Mouse (Mus musculus) neural tube, embryonic 11.5 days (tissue): Measurements from ENCODE around the gene Taf8. TPM values are rescaled to one million over a fixed set of nuclear protein-coding genes. Genes with fewer than 3 reads are reported as not detected.
A peak's percentile ranks its signal among the peaks of the same experiment; 100 is the strongest.

Source experiments
- ATAC-seq: fragments of 200-750 bp; cut with Nextera tagmentation; 2 replicates; pipeline ENCODE4 v1.8.0; 2017; ENCODE audit warnings: moderate number of reproducible peaks, mild to moderate bottlenecking, moderate TSS enrichment, moderate library complexity; ENCODE audit not compliant: insufficient read depth, low FRiP score, low TSS enrichment
- DNase-seq: peaks from one replicate; pipeline ENCODE4 v3.0.0-alpha.2; 2015; ENCODE audit warnings: low spot score
- H3K27ac ChIP-seq: fragments of 300-500 bp; sonication (generic); 2 replicates; pipeline ENCODE4 v1.5.1; 2014; ENCODE audit warnings: low read depth, mild to moderate bottlenecking, low read length
- H3K27me3 ChIP-seq: fragments of 300-500 bp; sonication (generic); 2 replicates; pipeline ENCODE4 v1.6.1; 2014; ENCODE audit warnings: mild to moderate bottlenecking, low read length, mixed read lengths; ENCODE audit not compliant: control insufficient read depth, insufficient read depth
- H3K36me3 ChIP-seq: fragments of 300-500 bp; sonication (generic); 2 replicates; pipeline ENCODE4 v1.6.1; 2014; ENCODE audit warnings: mild to moderate bottlenecking, low read length, moderate library complexity, mixed read lengths; ENCODE audit not compliant: control insufficient read depth, insufficient read depth
- H3K4me1 ChIP-seq: fragments of 300-500 bp; sonication (generic); 2 replicates; pipeline ENCODE4 v1.6.1; 2014; ENCODE audit warnings: low read length, mixed read lengths; ENCODE audit not compliant: control insufficient read depth, insufficient read depth
- H3K4me2 ChIP-seq: fragments of 300-500 bp; sonication (generic); 2 replicates; pipeline ENCODE4 v1.6.1; 2014; ENCODE audit warnings: low read depth, mild to moderate bottlenecking, moderate library complexity
- H3K4me3 ChIP-seq: fragments of 300-500 bp; sonication (generic); 2 replicates; pipeline ENCODE4 v1.5.1; 2014; ENCODE audit warnings: low read depth, low read length
- H3K9ac ChIP-seq: fragments of 300-500 bp; sonication (generic); 2 replicates; pipeline ENCODE4 v1.6.1; 2014; ENCODE audit warnings: mild to moderate bottlenecking, low read length
- H3K9me3 ChIP-seq: fragments of 300-500 bp; sonication (generic); 2 replicates; pipeline ENCODE4 v1.6.1; 2016; ENCODE audit warnings: low read length; ENCODE audit not compliant: control insufficient read depth
- WGBS: fragments of 180-500 bp; shearing (Covaris S2); extraction: QIAGEN DNeasy Blood & Tissue Kit; methylation state at CpG from one replicate; pipeline ENCODE4 v1.1.7; 2014; 5-methylcytosine and 5-hydroxymethylcytosine counted together
- polyA plus RNA-seq: library from polyadenylated mRNA; unstranded; fragments of >200 nt; fragmentation: Nextera tagmentation; extraction: Ambion mirVana; gene quantifications from 2 replicates; pipeline ENCODE4 v1.2.1, GENCODE M21; 2014

Taf8 gene
- polyA plus RNA-seq, 1 experiment from 2014 or later = 27.5 TPM

DNA sequence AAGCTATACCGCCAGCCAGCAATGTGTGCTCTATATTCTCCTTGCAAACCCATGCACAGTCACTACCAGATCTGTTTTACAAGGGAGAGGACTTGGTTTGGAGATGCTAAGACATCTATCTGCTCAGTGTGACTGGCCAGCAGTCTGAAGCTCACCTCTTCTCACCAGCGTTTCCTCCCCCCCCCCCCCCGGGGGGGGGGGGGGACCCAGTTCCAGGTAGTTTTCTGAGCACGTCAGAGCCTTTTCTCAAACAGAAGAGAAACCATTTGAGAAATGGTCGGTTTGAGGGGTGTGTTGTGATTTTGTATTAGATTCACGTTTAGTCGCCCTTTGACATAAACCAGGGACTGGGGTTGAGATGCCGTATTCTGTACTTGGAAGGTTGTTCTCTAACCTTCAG, 22.0 kb upstream of the Taf8 start:
- H3K9ac ChIP-seq = no peak overlapping the region
- H3K27me3 ChIP-seq = no peaks in the 10 kb centered on the region
- no peaks in the 10 kb centered on the region for H3K36me3 ChIP-seq
- no peak for ATAC-seq
- H3K4me1 ChIP-seq = peaks cover 15% of the 10 kb centered on the region
- no peak overlapping the region for H3K4me3 ChIP-seq
- 89% methylated on average over 7 of the region's 8 CpGs for WGBS
- no peak for DNase-seq
- H3K4me2 ChIP-seq = no peak overlapping the region
- no peaks in the 10 kb centered on the region for H3K9me3 ChIP-seq
- H3K27ac ChIP-seq = 0 out of 2 replicates have a peak overlapping the region, but pooled peaks have one; percentile 20

DNA sequence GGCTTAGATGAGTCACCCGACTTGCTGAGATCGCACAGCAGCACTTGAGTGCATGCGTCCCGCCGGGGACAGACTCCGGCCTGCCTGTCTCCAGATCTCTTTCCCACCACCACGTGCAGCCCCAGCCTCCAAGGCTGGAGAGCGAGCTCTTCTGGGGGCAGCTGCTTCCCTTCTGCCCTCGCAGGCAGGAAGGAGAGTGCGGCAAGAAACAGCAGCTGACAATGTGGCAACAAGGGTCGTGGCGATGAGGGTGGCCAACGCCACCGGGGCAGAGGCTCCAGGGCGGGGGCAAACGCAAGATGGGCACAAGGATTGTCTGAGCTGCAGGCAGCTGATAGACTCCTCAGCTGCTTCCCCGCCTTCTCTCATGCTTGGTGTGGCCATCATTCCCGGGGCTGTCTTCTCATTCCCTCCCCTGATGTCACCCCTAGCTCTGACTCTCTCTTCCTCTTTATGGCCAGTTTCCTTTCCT, 21.2 kb upstream of the Taf8 start:
- DNase-seq = no peak
- ATAC-seq = no peak
- no peaks in the 10 kb centered on the region for H3K36me3 ChIP-seq
- H3K27ac ChIP-seq = 0 out of 2 replicates have a peak overlapping the region, but pooled peaks have one; percentile 75
- H3K4me2 ChIP-seq = no peak overlapping the region
- H3K4me1 ChIP-seq = peaks cover 15% of the 10 kb centered on the region
- no peaks in the 10 kb centered on the region for H3K9me3 ChIP-seq
- peak overlapping the region; percentile 0; the same call in 1 of the 2 replicates for H3K9ac ChIP-seq
- H3K4me3 ChIP-seq = no peak overlapping the region
- H3K27me3 ChIP-seq = no peaks in the 10 kb centered on the region
- WGBS = 79% methylated on average over 18 of the region's 18 CpGs

DNA sequence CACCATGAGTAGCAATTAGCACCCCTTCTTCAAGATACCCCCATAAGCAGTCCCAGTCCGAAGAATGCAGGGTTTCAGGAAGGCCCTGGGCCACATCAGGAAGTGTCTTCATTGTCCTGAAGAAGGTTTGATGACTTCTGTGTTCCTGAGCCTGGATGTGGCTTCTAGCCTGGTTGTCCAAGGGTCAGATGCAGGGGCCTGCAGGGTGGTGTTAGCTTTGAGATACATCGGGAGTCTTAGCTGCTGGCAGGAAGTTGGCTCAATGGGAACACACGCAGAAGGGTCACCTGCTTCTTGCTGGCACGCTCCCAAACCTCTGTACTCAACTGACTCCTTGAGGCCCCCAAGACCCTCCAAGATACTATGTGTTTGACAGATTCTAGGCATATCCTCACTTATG, 20.4 kb upstream of the Taf8 start:
- Histone ChIP-seq H3K27ac (peak overlapping the region; percentile 75), H3K9me3 (no peaks in the 10 kb centered on the region), H3K27me3 (no peaks in the 10 kb centered on the region), H3K4me3 (no peak overlapping the region), H3K9ac (no peak overlapping the region), H3K4me2 (no peak overlapping the region), H3K36me3 (no peaks in the 10 kb centered on the region), H3K4me1 (peaks cover 18% of the 10 kb centered on the region)
- DNase-seq (no peak), ATAC-seq (no peak)
- WGBS = 77% methylated on average over 4 of the region's 4 CpGs

DNA sequence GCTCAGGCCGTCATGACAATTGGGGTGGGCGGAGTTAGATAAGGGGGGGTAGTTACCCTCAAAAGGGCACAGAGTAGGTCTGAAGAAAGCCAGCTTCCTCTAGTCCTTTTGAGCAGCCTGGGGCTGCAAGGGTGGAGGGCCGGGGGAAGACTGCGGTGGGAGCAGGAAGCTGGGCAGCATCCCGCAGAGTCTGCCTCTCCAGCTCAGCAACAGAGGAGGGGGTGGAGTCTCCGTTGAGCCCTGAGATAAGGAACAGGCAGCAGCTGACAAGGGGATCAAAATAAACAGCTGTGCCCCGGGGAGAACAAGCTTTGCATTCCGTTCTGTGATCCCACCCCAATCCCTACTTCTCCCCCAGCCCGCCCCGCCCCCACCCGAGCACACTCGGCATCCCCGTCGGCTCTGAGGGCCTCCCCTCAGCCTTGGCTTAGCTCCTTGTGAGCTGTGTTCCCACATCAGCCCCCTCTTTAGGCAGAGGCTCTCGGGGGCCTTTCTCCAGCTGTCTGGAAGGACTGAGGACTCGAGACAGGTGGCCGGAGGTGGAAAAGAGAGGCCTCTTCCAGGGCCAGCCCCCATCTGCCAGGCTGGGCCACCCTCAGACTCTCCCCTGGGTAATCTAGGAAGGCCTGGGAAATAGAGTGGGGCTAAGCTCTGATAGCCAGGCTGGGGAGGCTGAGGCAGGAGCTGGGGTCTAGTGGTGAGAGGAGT, 19.6 kb upstream of the Taf8 start:
- H3K4me1 ChIP-seq = peaks cover 15% of the 10 kb centered on the region
- 2% methylated on average over 17 of the region's 17 CpGs for WGBS

DNA sequence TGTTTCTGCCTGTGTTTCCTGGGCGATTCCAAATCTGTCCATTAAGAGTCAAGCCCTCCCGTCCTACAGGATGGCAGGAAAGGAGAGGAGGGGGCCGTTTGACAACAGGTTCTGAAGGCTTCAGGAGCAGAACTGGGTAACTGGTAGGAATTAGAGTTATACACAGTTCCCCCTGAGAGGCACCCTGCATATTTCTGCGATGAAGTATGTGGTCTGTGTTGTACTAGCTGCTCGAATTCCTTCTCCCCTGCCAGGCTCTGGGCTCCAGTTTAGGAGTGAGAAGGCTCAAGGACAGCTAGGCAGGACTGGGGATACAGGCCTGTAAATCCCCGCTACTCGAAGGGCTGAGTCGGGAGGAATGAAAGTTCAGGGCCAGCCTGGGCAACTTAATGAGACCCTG, 16.1 kb upstream of the Taf8 start:
- ATAC-seq (no peak), DNase-seq (peak; percentile 39)
- Histone ChIP-seq H3K36me3 (no peaks in the 10 kb centered on the region), H3K4me1 (peaks cover 15% of the 10 kb centered on the region), H3K4me3 (no peak overlapping the region), H3K4me2 (no peak overlapping the region), H3K9ac (no peak overlapping the region), H3K9me3 (no peaks in the 10 kb centered on the region), H3K27ac (0 out of 2 replicates have a peak overlapping the region, but pooled peaks have one; percentile 21), H3K27me3 (no peaks in the 10 kb centered on the region)
- WGBS = 49% methylated on average over 8 of the region's 8 CpGs

More for the DNA sequence above, 19.6 kb upstream of the Taf8 start:
- Histone ChIP-seq H3K9ac (peak overlapping the region; percentile 14), H3K27ac (peak overlapping the region; percentile 75), H3K36me3 (no peaks in the 10 kb centered on the region), H3K9me3 (no peaks in the 10 kb centered on the region), H3K27me3 (no peaks in the 10 kb centered on the region), H3K4me3 (0 out of 2 replicates have a peak overlapping the region, but pooled peaks have one; percentile 11), H3K4me2 (peak overlapping the region; percentile 29)
- DNase-seq (peak; percentile 79), ATAC-seq (peak; percentile 86)

DNA sequence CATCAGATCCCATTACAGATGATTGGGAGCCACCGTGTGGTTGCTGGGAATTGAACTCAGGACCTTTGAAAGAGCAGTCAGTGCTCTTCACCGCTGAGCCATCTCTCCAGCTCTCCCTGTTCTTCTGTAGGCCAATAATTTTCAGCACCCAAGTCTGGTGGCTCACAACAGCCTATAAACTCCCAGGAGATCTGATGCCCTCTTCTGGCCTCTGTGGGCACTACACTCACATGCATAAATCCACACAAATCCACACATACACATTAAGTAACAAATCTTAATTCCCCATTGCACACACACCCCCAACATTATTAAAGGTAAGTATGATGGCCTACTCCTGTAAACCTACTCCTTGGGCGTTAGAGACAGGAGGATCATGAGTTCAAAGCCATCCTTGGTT, 14.1 kb upstream of the Taf8 start:
- Histone ChIP-seq H3K36me3 (no peaks in the 10 kb centered on the region), H3K9ac (no peak overlapping the region), H3K9me3 (no peaks in the 10 kb centered on the region), H3K27me3 (no peaks in the 10 kb centered on the region), H3K27ac (no peak overlapping the region), H3K4me2 (no peak overlapping the region), H3K4me1 (peaks cover 10% of the 10 kb centered on the region; the same call in 1 of the 2 replicates), H3K4me3 (no peak overlapping the region)
- 98% methylated on average over 3 of the region's 3 CpGs for WGBS
- DNase-seq = no peak
- no peak for ATAC-seq

DNA sequence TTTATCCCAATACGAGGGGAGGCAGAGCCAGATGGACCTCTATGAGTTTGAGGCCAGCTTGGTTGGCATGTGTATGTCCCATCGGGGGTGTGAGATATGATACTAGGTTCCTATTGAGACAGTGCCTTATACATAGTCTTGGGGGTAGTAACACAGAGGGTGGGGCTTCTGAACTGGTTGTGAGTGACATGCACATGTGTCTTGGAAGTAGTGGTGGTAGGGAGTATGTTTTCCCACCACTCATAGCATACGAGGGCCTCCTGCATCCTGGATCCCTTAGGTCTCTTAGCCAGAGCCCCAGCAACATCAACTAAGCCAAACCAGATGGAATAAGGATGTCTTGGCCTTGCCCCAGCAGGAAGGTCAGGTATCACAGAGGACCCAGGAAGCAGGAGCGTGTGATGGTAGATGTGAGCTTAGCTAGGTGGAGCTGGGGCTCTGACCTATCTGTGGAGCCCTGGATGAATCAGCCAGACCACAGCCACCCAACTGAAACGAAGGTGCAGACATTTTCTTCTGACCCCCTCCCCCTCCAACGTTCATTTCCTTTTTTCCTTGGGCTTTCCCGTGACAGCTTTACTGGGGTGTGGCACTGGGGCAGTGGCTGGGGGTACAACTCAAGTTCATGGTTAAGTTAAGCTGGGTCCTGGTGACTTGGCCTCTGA, 13.2 kb upstream of the Taf8 start:
- no peak overlapping the region for H3K27ac ChIP-seq
- no peaks in the 10 kb centered on the region for H3K36me3 ChIP-seq
- no peaks in the 10 kb centered on the region for H3K9me3 ChIP-seq
- H3K27me3 ChIP-seq = no peaks in the 10 kb centered on the region
- no peak overlapping the region for H3K4me2 ChIP-seq
- 91% methylated on average over 7 of the region's 7 CpGs for WGBS
- peaks cover 10% of the 10 kb centered on the region; the same call in 1 of the 2 replicates for H3K4me1 ChIP-seq
- DNase-seq = no peak
- no peak overlapping the region for H3K4me3 ChIP-seq
- H3K9ac ChIP-seq = no peak overlapping the region; the same call in 1 of the 2 replicates
- ATAC-seq = no peak

DNA sequence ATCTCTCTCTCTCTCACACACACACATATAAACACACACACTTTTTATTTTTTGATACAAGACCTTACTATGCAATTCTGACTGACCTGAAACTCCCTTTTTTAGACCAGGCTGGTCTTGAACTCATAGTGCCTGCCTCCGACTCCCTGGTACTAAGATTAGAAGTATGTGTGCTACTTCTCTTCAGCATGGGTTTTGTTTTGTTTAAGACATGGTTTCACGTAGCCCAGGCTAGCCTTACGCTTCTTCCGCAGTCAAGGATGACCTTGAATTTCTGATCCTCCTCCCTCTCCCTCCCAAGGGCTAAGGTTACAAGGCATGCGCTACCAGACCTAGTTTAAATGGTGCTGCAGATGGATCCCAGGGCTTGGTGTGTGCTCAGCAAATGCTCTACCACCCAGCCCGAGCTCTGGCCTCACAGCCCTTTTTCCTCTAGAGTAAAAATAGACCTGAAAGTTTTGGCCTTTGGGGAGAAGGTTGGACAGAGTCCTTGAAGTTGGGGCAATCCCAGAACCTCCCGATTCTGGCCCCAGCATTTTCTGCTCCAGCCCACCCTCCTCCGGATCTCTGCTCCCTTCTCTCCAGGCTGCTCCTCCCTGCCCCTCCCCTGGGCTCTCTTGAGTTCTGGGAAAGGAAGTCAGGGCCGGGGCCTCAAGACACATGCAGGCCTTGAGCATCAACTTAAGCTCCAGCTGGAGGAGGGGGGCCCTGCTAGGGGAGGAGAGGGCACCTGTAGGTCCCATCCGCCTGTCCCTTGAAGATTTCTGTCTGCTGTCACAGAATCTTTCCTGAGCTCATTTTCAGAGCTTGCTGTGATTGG, 11.1 kb upstream of the Taf8 start:
- no peak overlapping the region for H3K27ac ChIP-seq
- ATAC-seq (no peak), DNase-seq (no peak)
- H3K36me3 ChIP-seq = no peaks in the 10 kb centered on the region
- no peak overlapping the region for H3K4me2 ChIP-seq
- no peak overlapping the region for H3K4me3 ChIP-seq
- H3K4me1 ChIP-seq = peaks cover 10% of the 10 kb centered on the region; the same call in 1 of the 2 replicates
- H3K9ac ChIP-seq = no peak overlapping the region
- no peaks in the 10 kb centered on the region for H3K9me3 ChIP-seq
- no peaks in the 10 kb centered on the region for H3K27me3 ChIP-seq
- WGBS = 81% methylated on average over 10 of the region's 10 CpGs
